ENCODE assay signal across 15 mouse cellular contexts in the genomic region with DNA sequence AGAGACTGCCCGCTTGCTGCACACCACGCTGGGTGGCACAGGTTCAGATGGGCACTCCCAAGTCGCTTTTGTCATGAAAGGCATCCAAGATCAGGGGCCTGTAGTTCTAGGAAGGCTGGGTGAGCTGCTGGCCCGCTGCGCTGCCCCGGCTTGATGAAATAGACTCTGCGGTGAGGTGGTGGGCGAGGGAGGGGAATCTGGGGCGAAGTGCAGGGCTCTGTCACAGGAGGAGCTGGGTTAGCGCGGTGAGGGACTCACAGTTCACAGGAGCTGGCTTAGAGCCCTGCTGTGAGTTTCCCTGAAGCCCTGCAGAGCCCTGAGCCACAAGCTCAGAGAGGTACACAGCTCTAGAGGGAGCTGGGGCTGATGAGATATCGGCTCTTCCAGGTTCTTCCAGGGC. TPM values are rescaled to one million over a fixed set of nuclear protein-coding genes. Genes with fewer than 3 reads are reported as not detected.
A peak's percentile ranks its signal among the peaks of the same experiment; 100 is the strongest.
DNase-seq lines count a peak whose midpoint lies in the region; ATAC-seq lines count a peak whose summit lies in the region.
"Had no signal": no experiment of that assay in that cellular context is flagged by ENCODE, and none has a peak within 500 bp of the region (broad histone marks: within the 10 kb centered on the region; RNA-seq: fewer than 3 reads in every experiment).

No protein-coding gene starts in this region.

- no peak overlapping the region for H3K4me2 ChIP-seq in kidney, embryonic 16.5 days (replicated peaks; ENCODE audit: low read depth, low read length)
- H3K4me2 ChIP-seq in kidney, embryonic 14.5 days (replicated peaks; ENCODE audit: low read depth, low read length): no peak overlapping the region
- H3K4me2 ChIP-seq in neural tube, embryonic 12.5 days (replicated peaks): no peak overlapping the region
- H3K4me2 ChIP-seq: heart, embryonic 15.5 days; neural tube, embryonic 15.5 days had no signal

- no peaks in the 10 kb centered on the region; the same call in 1 of the 2 replicates for H3K36me3 ChIP-seq in kidney, embryonic 16.5 days (ENCODE audit: insufficient read depth, low read length)
- H3K36me3 ChIP-seq in kidney, embryonic 14.5 days (ENCODE audit: control insufficient read depth, insufficient read depth, low read length): no peaks in the 10 kb centered on the region
- H3K36me3 ChIP-seq in neural tube, embryonic 12.5 days: no peaks in the 10 kb centered on the region
- H3K36me3 ChIP-seq: heart, embryonic 15.5 days; neural tube, embryonic 15.5 days had no signal

- H3K27ac ChIP-seq in kidney, embryonic 16.5 days (ENCODE audit: low read length): 0 out of 2 replicates have a peak overlapping the region, but pooled peaks have one; percentile 20
- no peak overlapping the region for H3K27ac ChIP-seq in kidney, embryonic 14.5 days (ENCODE audit: low read depth, low read length)
- H3K27ac ChIP-seq in neural tube, embryonic 12.5 days: no peak overlapping the region
- H3K27ac ChIP-seq: heart, embryonic 15.5 days; neural tube, embryonic 15.5 days had no signal

- H3K27me3 ChIP-seq in kidney, embryonic 16.5 days (ENCODE audit: insufficient read depth, low read length): peaks cover 14% of the 10 kb centered on the region; the same call in 1 of the 2 replicates
- H3K27me3 ChIP-seq in kidney, embryonic 14.5 days (ENCODE audit: control insufficient read depth, insufficient read depth, low read length): peaks cover 8% of the 10 kb centered on the region
- H3K27me3 ChIP-seq in neural tube, embryonic 12.5 days (replicated peaks): peaks cover 28% of the 10 kb centered on the region

- no peak overlapping the region for H3K4me3 ChIP-seq in kidney, embryonic 16.5 days (ENCODE audit: low read length)
- no peak overlapping the region for H3K4me3 ChIP-seq in kidney, embryonic 14.5 days (ENCODE audit: low read length)
- H3K4me3 ChIP-seq in neural tube, embryonic 12.5 days: no peak overlapping the region
- H3K4me3 ChIP-seq: erythroblast, embryonic 14.5 days; heart, embryonic 15.5 days; neural tube, embryonic 15.5 days had no signal

- 43% methylated on average over 12 of the region's 12 CpGs for WGBS in kidney, embryonic 16.5 days
- WGBS in kidney, embryonic 14.5 days: 44% methylated on average over 12 of the region's 12 CpGs
- 32% methylated on average over 12 of the region's 12 CpGs for WGBS in neural tube, embryonic 12.5 days

- H3K4me1 ChIP-seq in kidney, embryonic 16.5 days (ENCODE audit: insufficient read depth, low read length): peaks cover 18% of the 10 kb centered on the region; the same call in 1 of the 2 replicates
- no peaks in the 10 kb centered on the region for H3K4me1 ChIP-seq in kidney, embryonic 14.5 days (ENCODE audit: control insufficient read depth, insufficient read depth, low read length)
- peaks cover 16% of the 10 kb centered on the region for H3K4me1 ChIP-seq in neural tube, embryonic 12.5 days

- DNase-seq in neural tube, embryonic 10.5 days (ENCODE audit: extremely low spot score, low spot score): no peak
- peak; percentile 58 to 81 for DNase-seq in kidney, postnatal 25 days
- no peak for DNase-seq in layer of hippocampus, adult 9-11 months
- DNase-seq in cerebellum, adult 11-12 months: no peak
- DNase-seq: adrenal gland, postnatal 14 days; cerebellum, adult 9-10 months; lung, adult 2 months; right cerebral cortex, adult 18-20 months had no signal

- H3K9me3 ChIP-seq in kidney, embryonic 16.5 days (ENCODE audit: low read length): no peaks in the 10 kb centered on the region
- no peaks in the 10 kb centered on the region for H3K9me3 ChIP-seq in kidney, embryonic 14.5 days (ENCODE audit: control insufficient read depth, low read length)
- no peaks in the 10 kb centered on the region for H3K9me3 ChIP-seq in neural tube, embryonic 12.5 days
- H3K9me3 ChIP-seq: heart, embryonic 15.5 days; neural tube, embryonic 15.5 days had no signal

- 0 out of 2 replicates have a peak, but pooled peaks have one; percentile 28 for ATAC-seq in kidney, embryonic 16.5 days (ENCODE audit: low FRiP score, low TSS enrichment)
- ATAC-seq in kidney, embryonic 14.5 days (ENCODE audit: low FRiP score, low TSS enrichment): no peak
- ATAC-seq in neural tube, embryonic 12.5 days (ENCODE audit: low FRiP score, low read depth): no peak
- ATAC-seq: forebrain, embryonic 16.5 days had no signal

- H3K9ac ChIP-seq in kidney, embryonic 16.5 days (replicated peaks; ENCODE audit: low read length): no peak overlapping the region
- no peak overlapping the region for H3K9ac ChIP-seq in kidney, embryonic 14.5 days (ENCODE audit: low read depth, low read length)
- H3K9ac ChIP-seq in neural tube, embryonic 12.5 days: 0 out of 2 replicates have a peak overlapping the region, but pooled peaks have one; percentile 21
- H3K9ac ChIP-seq: heart, embryonic 15.5 days; neural tube, embryonic 15.5 days had no signal

RNA-seq across cellular contexts. Expression of a gene that starts 5.4 kb away (rescaled TPM):
- polyA plus RNA-seq in kidney, embryonic 16.5 days (2015; fragmentation: Nextera tagmentation; extraction: Ambion mirVana): 8.7 and 9.4 TPM in 2 replicates
- 4.0 and 5.7 TPM in 2 replicates for polyA plus RNA-seq in kidney, embryonic 14.5 days (2014; fragmentation: Nextera tagmentation; extraction: Ambion mirVana)
- 5.1 and 5.9 TPM in 2 replicates for polyA plus RNA-seq in neural tube, embryonic 12.5 days (2016; fragmentation: Nextera tagmentation; extraction: Ambion mirVana)

RNA-seq across cellular contexts. Expression of a gene that starts 22.4 kb away (rescaled TPM):
- polyA plus RNA-seq in kidney, embryonic 16.5 days (2015; fragmentation: Nextera tagmentation; extraction: Ambion mirVana): 132 and 151 TPM in 2 replicates
- polyA plus RNA-seq in kidney, embryonic 14.5 days (2014; fragmentation: Nextera tagmentation; extraction: Ambion mirVana): 82.6 and 104 TPM in 2 replicates
- polyA plus RNA-seq in neural tube, embryonic 12.5 days (2016; fragmentation: Nextera tagmentation; extraction: Ambion mirVana): 53.0 and 55.7 TPM in 2 replicates

Comparison
In these comparisons a context has a peak if more than half of its experiments do, and no peak if none do; other contexts are left out.
1. DNase-seq: peak in kidney, postnatal 25 days (2 of 2); none in neural tube, embryonic 10.5 days (single experiment), layer of hippocampus, adult 9-11 months (single experiment) and cerebellum, adult 11-12 months (single experiment).